Mouse (Mus musculus) hindbrain, embryonic 11.5 days (tissue): ENCODE measurements at regions not wholly inside any gene's neighbourhood (a gene's known extent, or its start where the extent isn't known, plus 50 kb on each side); places are given as distances from the start of the nearest gene placed in this dataset.

Experiments
- ATAC-seq: fragments of 200-750 bp; cut with Nextera tagmentation; 2 replicates; pipeline ENCODE4 v1.8.0; 2017; ENCODE audit warnings: mild to moderate bottlenecking, moderate TSS enrichment, moderate library complexity; ENCODE audit not compliant: low FRiP score
- DNase-seq: peaks from one replicate; pipeline ENCODE4 v3.0.0-alpha.2; 2015; ENCODE audit warnings: low spot score
- H3K27ac ChIP-seq: fragments of 300-500 bp; sonication (generic); 2 replicates; pipeline ENCODE4 v1.5.1; 2014; ENCODE audit warnings: mild to moderate bottlenecking, low read depth, low read length
- H3K27me3 ChIP-seq: fragments of 300-500 bp; sonication (generic); 2 replicates; pipeline ENCODE4 v1.6.1; 2014; ENCODE audit warnings: mild to moderate bottlenecking, low read length, moderate library complexity, mixed read lengths; ENCODE audit not compliant: control insufficient read depth, insufficient read depth
- H3K36me3 ChIP-seq: fragments of 300-500 bp; sonication (generic); 2 replicates; pipeline ENCODE4 v1.6.1; 2014; ENCODE audit warnings: mild to moderate bottlenecking, low read length, moderate library complexity, mixed read lengths; ENCODE audit not compliant: control insufficient read depth, insufficient read depth
- H3K4me1 ChIP-seq: fragments of 300-500 bp; sonication (generic); replicated peaks from 2 replicates; pipeline ENCODE4 v1.6.1; 2014; ENCODE audit warnings: low read length, mixed read lengths; ENCODE audit not compliant: control insufficient read depth, insufficient read depth
- H3K4me2 ChIP-seq: fragments of 300-500 bp; sonication (generic); replicated peaks from 2 replicates; pipeline ENCODE4 v1.6.1; 2014; ENCODE audit warnings: mild to moderate bottlenecking, low read depth, low read length
- H3K4me3 ChIP-seq: fragments of 300-500 bp; sonication (generic); 2 replicates; pipeline ENCODE4 v1.5.1; 2014; ENCODE audit warnings: low read depth, low read length
- H3K9ac ChIP-seq: fragments of 300-500 bp; sonication (generic); 2 replicates; pipeline ENCODE4 v1.6.1; 2014; ENCODE audit warnings: low read depth, low read length
- H3K9me3 ChIP-seq: fragments of 300-500 bp; sonication (generic); 2 replicates; pipeline ENCODE4 v1.6.1; 2016; ENCODE audit warnings: low read length; ENCODE audit not compliant: control insufficient read depth
- WGBS: fragments of 180-500 bp; shearing (Covaris S2); extraction: QIAGEN DNeasy Blood & Tissue Kit; methylation state at CpG from one replicate; pipeline ENCODE4 v1.1.7; 2014; 5-methylcytosine and 5-hydroxymethylcytosine counted together

DNA sequence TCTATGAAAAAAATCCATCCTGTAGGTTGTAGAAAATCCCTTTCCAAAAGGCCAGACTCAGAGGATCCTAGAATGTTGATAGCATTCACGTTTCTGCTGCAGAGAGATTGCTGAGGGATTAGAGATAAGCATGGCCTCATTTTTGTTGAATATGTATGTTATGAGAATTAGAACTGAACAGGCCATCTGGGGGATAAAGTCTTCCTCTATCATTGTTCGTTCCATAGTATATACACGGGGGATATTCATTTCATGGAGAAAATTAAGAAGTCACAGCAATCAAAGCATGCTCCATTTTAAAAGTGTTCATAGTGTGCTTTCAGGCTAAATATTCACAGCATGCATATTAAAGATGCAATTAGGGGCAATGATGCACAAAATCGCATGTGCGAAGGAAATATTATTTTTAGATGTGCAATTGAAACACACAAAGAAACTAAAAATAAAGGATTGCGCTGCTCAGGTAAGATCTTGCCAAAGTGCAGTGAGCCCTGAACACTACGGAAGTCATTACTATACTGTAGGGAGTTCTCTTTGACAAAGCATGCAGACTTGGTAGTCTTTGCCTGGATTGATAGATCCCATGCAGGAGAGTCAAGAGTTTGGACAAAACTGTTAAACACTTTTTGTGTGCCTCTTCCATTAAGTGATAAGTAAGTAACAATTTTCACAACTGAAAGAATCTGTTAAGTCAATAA, 511.5 kb downstream of the Phf3 start:
- Histone ChIP-seq H3K36me3 (no peaks in the 10 kb centered on the region), H3K9me3 (no peaks in the 10 kb centered on the region), H3K9ac (no peak overlapping the region), H3K4me1 (no peaks in the 10 kb centered on the region), H3K27ac (no peak overlapping the region), H3K27me3 (no peaks in the 10 kb centered on the region), H3K4me3 (no peak overlapping the region), H3K4me2 (no peak overlapping the region)
- 85% methylated on average over 7 of the region's 7 CpGs for WGBS
- DNase-seq = no peak
- no peak for ATAC-seq

DNA sequence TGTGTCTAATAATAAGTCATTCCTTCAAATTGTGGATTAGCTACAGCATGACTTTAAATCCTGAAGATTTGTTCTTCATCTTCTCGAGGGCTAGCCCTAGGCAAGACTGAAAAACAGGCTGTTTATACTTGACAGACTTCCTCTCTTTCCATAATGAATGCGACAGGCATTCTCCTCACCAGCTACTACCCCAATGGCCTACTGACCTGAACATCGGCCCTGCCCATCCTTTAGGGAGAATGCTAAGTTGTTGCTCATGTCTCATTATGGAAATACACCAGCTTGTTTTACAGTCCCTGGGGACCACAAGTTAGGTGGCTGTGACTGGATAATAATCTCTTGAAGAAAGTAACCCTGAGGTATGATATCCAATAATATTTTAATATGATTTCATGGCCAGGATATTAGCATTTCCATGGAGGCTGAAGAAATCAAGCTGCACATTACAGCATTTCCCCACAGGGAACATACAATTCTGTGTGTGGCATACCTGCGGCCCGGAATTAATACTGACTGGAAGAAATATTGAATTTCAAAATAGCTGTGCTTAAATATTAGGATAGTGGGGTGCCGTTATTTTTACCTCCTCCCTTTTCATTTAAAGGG, 553.0 kb downstream of the Phf3 start:
- Histone ChIP-seq H3K36me3 (no peaks in the 10 kb centered on the region), H3K9me3 (no peaks in the 10 kb centered on the region), H3K4me1 (no peaks in the 10 kb centered on the region), H3K4me2 (no peak overlapping the region), H3K27me3 (no peaks in the 10 kb centered on the region), H3K27ac (no peak overlapping the region), H3K9ac (no peak overlapping the region), H3K4me3 (no peak overlapping the region)
- 81% methylated on average over 6 of the region's 6 CpGs for WGBS
- DNase-seq (no peak), ATAC-seq (peak; percentile 47; the same call in 1 of the 2 replicates)

DNA sequence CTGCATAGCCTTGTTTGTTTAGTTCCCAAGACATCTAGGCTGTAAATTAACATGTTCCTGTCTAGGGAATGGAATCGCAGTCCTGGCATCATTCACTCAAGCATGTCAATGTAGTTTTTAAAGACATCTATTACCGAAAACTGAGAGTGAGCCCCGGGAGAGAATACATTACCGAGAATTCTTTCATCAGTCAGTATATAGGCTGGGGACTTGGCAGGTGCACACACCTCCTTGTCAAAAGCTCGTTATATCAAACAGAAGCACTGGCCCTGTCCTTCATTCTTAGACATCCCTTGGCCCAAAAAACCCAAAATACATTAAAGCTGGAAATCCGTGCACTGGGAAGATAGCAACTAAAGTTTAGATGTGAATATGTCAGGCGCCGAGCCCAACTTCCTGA, 555.5 kb downstream of the Phf3 start:
- Histone ChIP-seq H3K9me3 (no peaks in the 10 kb centered on the region), H3K4me2 (no peak overlapping the region), H3K4me1 (no peaks in the 10 kb centered on the region), H3K9ac (no peak overlapping the region), H3K27me3 (no peaks in the 10 kb centered on the region), H3K36me3 (no peaks in the 10 kb centered on the region), H3K27ac (no peak overlapping the region), H3K4me3 (no peak overlapping the region)
- WGBS = 88% methylated on average over 8 of the region's 8 CpGs
- ATAC-seq (no peak), DNase-seq (no peak)

DNA sequence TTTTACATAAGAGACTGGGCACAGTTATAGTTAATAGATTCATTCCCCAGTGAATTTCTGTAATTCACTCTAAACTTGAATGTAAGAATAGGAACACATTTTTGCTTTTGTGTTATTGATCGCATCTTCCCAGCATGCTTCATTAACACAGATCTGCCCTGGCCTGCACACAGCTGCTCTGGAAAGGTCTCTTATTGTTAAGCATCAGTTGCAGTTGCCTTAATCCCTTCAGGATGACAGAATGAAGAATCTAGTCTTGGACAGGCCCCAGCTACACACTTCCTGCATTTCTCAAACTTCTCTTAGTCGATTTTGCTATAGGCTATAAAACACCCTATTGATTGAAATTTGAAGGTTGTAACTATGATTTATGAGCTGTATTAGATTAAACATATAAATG, 584.6 kb downstream of the Phf3 start:
- Histone ChIP-seq H3K4me3 (no peak overlapping the region), H3K27ac (no peak overlapping the region), H3K4me2 (no peak overlapping the region), H3K9me3 (no peaks in the 10 kb centered on the region), H3K9ac (no peak overlapping the region), H3K36me3 (no peaks in the 10 kb centered on the region), H3K27me3 (no peaks in the 10 kb centered on the region), H3K4me1 (no peaks in the 10 kb centered on the region)
- DNase-seq = no peak
- ATAC-seq = peak; percentile 66; the same call in 1 of the 2 replicates
- 69% methylated on average over 2 of the region's 2 CpGs for WGBS

DNA sequence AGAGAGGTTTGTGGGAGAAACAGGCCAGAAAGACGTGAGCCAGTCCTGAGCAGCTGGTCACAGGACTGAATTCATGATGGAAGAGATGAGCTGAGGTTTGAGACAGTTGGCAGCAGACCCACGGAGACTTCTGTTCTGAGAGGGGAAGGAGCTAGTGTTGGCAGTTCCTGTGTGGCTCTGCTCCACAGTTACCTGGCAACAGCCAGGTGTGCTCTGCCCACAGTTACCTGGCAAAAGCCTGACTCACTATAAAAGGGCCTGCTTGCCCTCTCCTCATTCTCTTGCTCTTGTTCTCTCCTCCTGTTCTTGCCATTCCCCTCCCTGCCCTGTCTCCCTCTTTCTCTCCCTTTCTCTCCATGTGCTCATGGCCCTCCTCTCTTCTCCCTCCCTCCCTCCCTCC, 611.3 kb downstream of the Phf3 start:
- 49% methylated on average over 2 of the region's 2 CpGs for WGBS
- Histone ChIP-seq H3K9ac (no peak overlapping the region), H3K4me3 (no peak overlapping the region), H3K4me1 (no peaks in the 10 kb centered on the region), H3K27ac (no peak overlapping the region), H3K9me3 (no peaks in the 10 kb centered on the region), H3K27me3 (no peaks in the 10 kb centered on the region), H3K4me2 (no peak overlapping the region), H3K36me3 (no peaks in the 10 kb centered on the region)
- DNase-seq = no peak
- ATAC-seq = no peak

DNA sequence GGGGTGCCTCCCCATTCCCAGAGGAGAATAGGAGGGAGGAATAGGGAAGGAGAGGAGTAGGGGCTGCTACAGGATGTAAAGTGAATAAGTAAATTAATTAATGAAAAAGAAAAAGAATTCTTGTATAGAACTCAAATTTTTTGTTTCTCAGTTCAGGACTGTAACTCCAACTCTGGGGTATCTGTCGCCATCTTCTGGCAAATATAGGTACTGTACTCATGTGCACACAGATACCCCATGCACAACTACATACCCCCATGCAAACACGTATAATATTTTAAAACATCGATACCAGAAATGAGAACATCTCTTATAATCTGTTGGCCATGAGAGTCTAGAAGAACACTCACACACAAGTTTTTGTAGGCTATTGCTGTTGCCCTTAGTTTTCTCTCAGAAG, 614.2 kb downstream of the Phf3 start:
- ATAC-seq = no peak
- DNase-seq = peak; percentile 28
- no peaks in the 10 kb centered on the region for H3K4me1 ChIP-seq

DNA sequence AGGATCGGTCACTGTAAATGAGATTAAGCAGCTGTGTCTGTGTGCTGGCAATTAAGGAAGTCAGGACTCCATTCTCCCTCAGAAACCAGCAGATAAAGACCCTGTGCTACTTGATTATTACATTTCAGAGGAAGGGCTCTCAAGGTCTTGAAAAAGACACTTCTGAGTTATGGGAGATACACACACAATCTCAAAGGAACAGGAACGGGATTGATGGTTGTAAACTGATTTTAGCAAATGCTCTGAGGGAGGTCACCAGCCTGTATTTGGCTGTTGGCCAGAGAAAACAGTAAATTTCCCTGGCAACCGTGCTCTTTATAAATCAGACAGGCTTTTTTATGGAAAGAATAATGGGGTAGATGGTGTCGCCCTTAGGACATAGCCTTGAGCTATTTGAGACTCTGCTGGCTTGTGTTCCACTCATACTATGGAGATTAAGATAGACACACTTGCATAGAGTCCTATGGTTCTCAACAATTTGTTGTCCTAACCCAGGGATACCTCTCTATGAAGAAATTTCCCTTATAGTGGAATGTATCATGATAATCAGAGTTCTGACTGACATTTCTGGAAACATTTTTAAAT, 656.9 kb downstream of the Phf3 start:
- no peak for ATAC-seq
- Histone ChIP-seq H3K27ac (no peak overlapping the region), H3K9ac (no peak overlapping the region), H3K4me2 (no peak overlapping the region), H3K27me3 (no peaks in the 10 kb centered on the region), H3K9me3 (no peaks in the 10 kb centered on the region), H3K4me3 (no peak overlapping the region), H3K4me1 (no peaks in the 10 kb centered on the region), H3K36me3 (no peaks in the 10 kb centered on the region)
- 65% methylated on average over 4 of the region's 4 CpGs for WGBS
- DNase-seq = no peak

More for the DNA sequence above, 614.2 kb downstream of the Phf3 start:
- H3K36me3 ChIP-seq = no peaks in the 10 kb centered on the region
- no peaks in the 10 kb centered on the region for H3K9me3 ChIP-seq
- H3K4me2 ChIP-seq = no peak overlapping the region
- no peak overlapping the region for H3K9ac ChIP-seq
- no peak overlapping the region for H3K4me3 ChIP-seq
- H3K27me3 ChIP-seq = no peaks in the 10 kb centered on the region
- WGBS = 69% methylated on average over 3 of the region's 3 CpGs
- no peak overlapping the region for H3K27ac ChIP-seq

- no peak for DNase-seq
- no peak overlapping the region for H3K4me3 ChIP-seq
- ATAC-seq = no peak
- 77% methylated on average over 2 of the region's 2 CpGs for WGBS
- H3K4me1 ChIP-seq = no peaks in the 10 kb centered on the region
- H3K27me3 ChIP-seq = no peaks in the 10 kb centered on the region
- no peaks in the 10 kb centered on the region for H3K36me3 ChIP-seq
- H3K4me2 ChIP-seq = no peak overlapping the region
- H3K27ac ChIP-seq = no peak overlapping the region
- H3K9me3 ChIP-seq = no peaks in the 10 kb centered on the region
- H3K9ac ChIP-seq = no peak overlapping the region
These were observed 669.0 kb downstream of the Phf3 start for GRCm38 (mm10) chr1:30204608-30205262.
